Mouse (Mus musculus): Measurements from ENCODE around the gene Elfn2.

GRCm38 (mm10) chr15:78720532-78720931 lies 2.0 kb upstream of the Elfn2 start:
- TF ChIP-seq GATA1 (IDR thresholded peaks at IDR 0.05; ENCODE audit: low read length) (no peak), TAL1 (IDR thresholded peaks at IDR 0.05; ENCODE audit: low read length) (no peak)

All from erythroblast, embryonic 14.5 days (primary cell).